Mouse (Mus musculus) spleen, adult 2 months (tissue): ENCODE data around the gene Nrarp. TPM values are rescaled to one million over a fixed set of nuclear protein-coding genes. Genes with fewer than 3 reads are reported as not detected.

ENCODE experiments used
- DNase-seq, 2 experiments: peaks; one replicate each; pipeline versions ENCODE4 v3.0.0 to v3.0.0-alpha.2; 2012 to 2021; ENCODE audit warnings: low spot score in 2 of 2, low read depth in 1 of 2
- H3K27ac ChIP-seq: fragments of 200-500 bp; 2 replicates; pipeline ENCODE4 v1.5.1; 2012; ENCODE audit warnings: low read length, inconsistent platforms; ENCODE audit not compliant: insufficient read depth
- H3K27me3 ChIP-seq: fragments of 200-500 bp; 2 replicates; pipeline ENCODE4 v1.6.1; 2012; ENCODE audit warnings: mild to moderate bottlenecking, moderate library complexity, low read length, inconsistent platforms; ENCODE audit not compliant: control insufficient read depth, insufficient read depth
- H3K36me3 ChIP-seq: fragments of 200-500 bp; 2 replicates; pipeline ENCODE4 v1.6.1; 2012; ENCODE audit warnings: mild to moderate bottlenecking, low read length, inconsistent platforms; ENCODE audit not compliant: control insufficient read depth, insufficient read depth
- H3K4me1 ChIP-seq: fragments of 200-500 bp; 2 replicates; pipeline ENCODE4 v1.6.1; 2011; ENCODE audit warnings: inconsistent platforms; ENCODE audit not compliant: control insufficient read depth, insufficient read depth, insufficient read length
- H3K4me3 ChIP-seq: fragments of 200-500 bp; 2 replicates; pipeline ENCODE4 v1.5.1; 2011; ENCODE audit warnings: mild to moderate bottlenecking, inconsistent platforms; ENCODE audit not compliant: insufficient read depth, insufficient read length; ENCODE audit errors: extremely low read depth
- CTCF ChIP-seq: fragments of 200-500 bp; IDR thresholded peaks from 2 replicates; pipeline ENCODE4 v1.5.1; 2011; ENCODE audit warnings: mild to moderate bottlenecking, inconsistent platforms; ENCODE audit not compliant: insufficient read depth, insufficient read length, insufficient replicate concordance; ENCODE audit errors: extremely low read depth
- POLR2A ChIP-seq: fragments of 200-500 bp; IDR thresholded peaks from 2 replicates; pipeline ENCODE4 v1.6.1; 2011; ENCODE audit warnings: low read depth, low read length, inconsistent platforms
- WGBS: fragments of 180-500 bp; shearing (Covaris S2); methylation state at CpG from one replicate; pipeline ENCODE4 v1.1.7; 2018; 5-methylcytosine and 5-hydroxymethylcytosine counted together
- polyA plus RNA-seq: library from polyadenylated mRNA; depleted of rRNA; stranded (reverse); fragments of >200 nt; gene quantifications from 2 replicates; pipeline ENCODE4 v1.2.3, GENCODE M21; 2012

Gene Nrarp
- polyA plus RNA-seq, 1 experiment = 8.0 TPM

- Histone ChIP-seq H3K4me1 (peaks cover 11% of the 10 kb centered on the region; the same call in 1 of the 2 replicates), H3K4me3 (no peak overlapping the region), H3K27ac (no peak overlapping the region), H3K36me3 (no peaks in the 10 kb centered on the region), H3K27me3 (no peaks in the 10 kb centered on the region)
- TF ChIP-seq POLR2A = no peak
- TF ChIP-seq CTCF = no peak
- DNase-seq = no peak
- WGBS = 77% methylated on average over 10 of the region's 10 CpGs
These were observed 2.1 kb upstream of the Nrarp start for GRCm38 (mm10) chr2:25178285-25178972.

GRCm38 (mm10) chr2:25179566-25180217, 866 bp upstream of the Nrarp start:
- no peak overlapping the region for H3K27ac ChIP-seq
- TF ChIP-seq POLR2A (no peak), CTCF (no peak)
- no peaks in the 10 kb centered on the region for H3K36me3 ChIP-seq
- H3K4me1 ChIP-seq = peaks cover 15% of the 10 kb centered on the region; the same call in 1 of the 2 replicates
- WGBS = 74% methylated on average over 15 of the region's 15 CpGs
- no peaks in the 10 kb centered on the region for H3K27me3 ChIP-seq
- DNase-seq = no peak
- H3K4me3 ChIP-seq = no peak overlapping the region

- peaks cover 3% of the 10 kb centered on the region; the same call in 1 of the 2 replicates for H3K27me3 ChIP-seq
- peak overlapping the region; percentile 54 for H3K4me3 ChIP-seq
- TF ChIP-seq CTCF (no peak), POLR2A (no peak)
- peak in 1 of 2 experiments; percentile 52 for DNase-seq
- peaks cover 17% of the 10 kb centered on the region for H3K4me1 ChIP-seq
- no peaks in the 10 kb centered on the region for H3K36me3 ChIP-seq
- peak overlapping the region; percentile 42 for H3K27ac ChIP-seq
- WGBS = under 1% methylated on average over 100 of the region's 100 CpGs
These were observed 674 bp downstream of the Nrarp start for GRCm38 (mm10) chr2:25180973-25181890.

GRCm38 (mm10) chr2:25181891-25182397, 1.4 kb downstream of the Nrarp start:
- peak overlapping the region; percentile 54; the same call in 1 of the 2 replicates for H3K4me3 ChIP-seq
- DNase-seq = no peak
- WGBS = 7% methylated on average over 17 of the region's 17 CpGs
- peaks cover 18% of the 10 kb centered on the region for H3K4me1 ChIP-seq
- peaks cover 3% of the 10 kb centered on the region; the same call in 1 of the 2 replicates for H3K27me3 ChIP-seq
- no peaks in the 10 kb centered on the region for H3K36me3 ChIP-seq
- H3K27ac ChIP-seq = no peak overlapping the region; the same call in 1 of the 2 replicates
- TF ChIP-seq CTCF = no peak
- no peak for TF ChIP-seq POLR2A

GRCm38 (mm10) chr2:25182664-25183063, 2.1 kb downstream of the Nrarp start:
- TF ChIP-seq POLR2A = no peak
- TF ChIP-seq CTCF = no peak

DNA sequence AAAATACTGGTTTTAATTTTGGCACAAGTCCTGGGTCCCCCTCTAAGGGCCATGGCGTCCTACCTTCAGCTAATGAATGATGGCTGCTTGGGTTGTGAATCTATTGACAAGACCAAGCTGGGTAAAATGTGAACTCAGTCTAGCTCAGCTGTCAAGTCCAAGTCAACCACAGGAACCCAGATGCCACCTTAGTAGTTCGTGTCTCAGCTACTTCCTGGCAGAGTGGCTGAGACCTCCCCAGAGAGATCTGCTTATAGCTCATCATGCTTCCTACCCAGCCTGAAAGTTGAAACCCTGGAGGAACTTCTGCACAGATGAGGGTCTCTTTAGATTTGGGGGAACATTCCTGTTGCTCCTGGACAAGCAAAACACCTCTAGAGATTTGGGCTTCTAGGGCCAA, 2.8 kb downstream of the Nrarp start:
- DNase-seq = peak in 1 of 2 experiments; percentile 43
- H3K36me3 ChIP-seq = no peaks in the 10 kb centered on the region
- TF ChIP-seq POLR2A (no peak), CTCF (no peak)
- no peak overlapping the region for H3K4me3 ChIP-seq
- H3K27me3 ChIP-seq = peaks cover 3% of the 10 kb centered on the region; the same call in 1 of the 2 replicates
- H3K4me1 ChIP-seq = peaks cover 18% of the 10 kb centered on the region
- 23% methylated on average over 2 of the region's 2 CpGs for WGBS
- H3K27ac ChIP-seq = no peak overlapping the region

More at GRCm38 (mm10) chr2:25182664-25183063, 2.1 kb downstream of the Nrarp start:
- H3K4me1 ChIP-seq = peaks cover 18% of the 10 kb centered on the region
- H3K27ac ChIP-seq = no peak overlapping the region
- peaks cover 3% of the 10 kb centered on the region; the same call in 1 of the 2 replicates for H3K27me3 ChIP-seq
- no peak for DNase-seq
- H3K4me3 ChIP-seq = no peak overlapping the region
- WGBS = 16% methylated on average over 6 of the region's 6 CpGs
- H3K36me3 ChIP-seq = no peaks in the 10 kb centered on the region
